Mouse (Mus musculus): ENCODE measurements around the gene Myh14. TPM values are rescaled to one million over a fixed set of nuclear protein-coding genes. Genes with fewer than 3 reads are reported as not detected.

The Myh14 gene
- polyA plus RNA-seq, 1 experiment from 2014 or later = 1.9 TPM

- Histone ChIP-seq H3K27ac (replicated peaks in 1 of 2; ENCODE audit: control insufficient read depth in 1 of 2, insufficient read depth in 1 of 2, low read depth in 2 of 2, low read length in 2 of 2) (no peak overlapping the region), H3K27me3 (ENCODE audit: control insufficient read depth, insufficient read depth, low read length) (peaks cover 25% of the 10 kb centered on the region), H3K4me1 (ENCODE audit: control insufficient read depth in 2 of 2, insufficient read depth in 2 of 2, low read length in 2 of 2) (peaks cover 0 to 4% of the 10 kb centered on the region in 2 experiments; a peak in 1 of 4 replicates), H3K4me3 (ENCODE audit: control insufficient read depth in 1 of 2, insufficient read depth in 1 of 2, low read depth in 1 of 2, low read length in 2 of 2) (no peak overlapping the region), H3K36me3 (ENCODE audit: control insufficient read depth, insufficient read depth, low read length) (no peaks in the 10 kb centered on the region), H3K4me2 (ENCODE audit: low read length) (no peak overlapping the region), H3K9ac (ENCODE audit: low read length) (no peak overlapping the region), H3K9me3 (ENCODE audit: control insufficient read depth, low read length) (peaks cover 3% of the 10 kb centered on the region; the same call in 1 of the 2 replicates)
- 52% methylated on average over 6 of the region's 6 CpGs for WGBS
- ATAC-seq (ENCODE audit: insufficient number of reproducible peaks, insufficient read depth, low FRiP score, low read depth) = no peak
Measured at GRCm38 (mm10) chr7:44581637-44582036, 89.0 kb downstream of the Myh14 start.

GRCm38 (mm10) chr7:44576333-44576844 is 94.3 kb downstream of the Myh14 start:
- no peak overlapping the region for H3K4me3 ChIP-seq (ENCODE audit: control insufficient read depth in 1 of 2, insufficient read depth in 1 of 2, low read depth in 1 of 2, low read length in 2 of 2)
- H3K36me3 ChIP-seq (ENCODE audit: control insufficient read depth, insufficient read depth, low read length) = no peaks in the 10 kb centered on the region
- H3K4me1 ChIP-seq (ENCODE audit: control insufficient read depth in 2 of 2, insufficient read depth in 2 of 2, low read length in 2 of 2) = no peaks in the 10 kb centered on the region
- H3K27ac ChIP-seq (replicated peaks in 1 of 2; ENCODE audit: control insufficient read depth in 1 of 2, insufficient read depth in 1 of 2, low read depth in 2 of 2, low read length in 2 of 2) = no peak overlapping the region
- H3K4me2 ChIP-seq (ENCODE audit: low read length) = no peak overlapping the region
- H3K9ac ChIP-seq (ENCODE audit: low read length) = no peak overlapping the region
- no peak for ATAC-seq (ENCODE audit: insufficient number of reproducible peaks, insufficient read depth, low FRiP score, low read depth)
- 0 out of 2 replicates have a peak, but pooled peaks cover 4% of the 10 kb centered on the region for H3K27me3 ChIP-seq (ENCODE audit: control insufficient read depth, insufficient read depth, low read length)
- WGBS = 48% methylated on average over 5 of the region's 5 CpGs
- H3K9me3 ChIP-seq (ENCODE audit: control insufficient read depth, low read length) = peaks cover 3% of the 10 kb centered on the region; the same call in 1 of the 2 replicates

- no peaks in the 10 kb centered on the region for H3K4me1 ChIP-seq (ENCODE audit: control insufficient read depth in 2 of 2, insufficient read depth in 2 of 2, low read length in 2 of 2)
- no peak overlapping the region for H3K9ac ChIP-seq (ENCODE audit: low read length)
- no peaks in the 10 kb centered on the region for H3K9me3 ChIP-seq (ENCODE audit: control insufficient read depth, low read length)
- 80% methylated on average over 5 of the region's 5 CpGs for WGBS
- no peaks in the 10 kb centered on the region for H3K36me3 ChIP-seq (ENCODE audit: control insufficient read depth, insufficient read depth, low read length)
- no peak overlapping the region for H3K27ac ChIP-seq (replicated peaks in 1 of 2; ENCODE audit: control insufficient read depth in 1 of 2, insufficient read depth in 1 of 2, low read depth in 2 of 2, low read length in 2 of 2)
- H3K4me2 ChIP-seq (ENCODE audit: low read length) = no peak overlapping the region
- H3K4me3 ChIP-seq (ENCODE audit: control insufficient read depth in 1 of 2, insufficient read depth in 1 of 2, low read depth in 1 of 2, low read length in 2 of 2) = no peak overlapping the region
- no peak for ATAC-seq (ENCODE audit: insufficient number of reproducible peaks, insufficient read depth, low FRiP score, low read depth)
- 0 out of 2 replicates have a peak, but pooled peaks cover 2% of the 10 kb centered on the region for H3K27me3 ChIP-seq (ENCODE audit: control insufficient read depth, insufficient read depth, low read length)
Measured at GRCm38 (mm10) chr7:44572956-44573484, 97.6 kb downstream of the Myh14 start.

- no peak for ATAC-seq (ENCODE audit: insufficient number of reproducible peaks, insufficient read depth, low FRiP score, low read depth)
- no peak within 1 kb of the TSS for H3K27ac ChIP-seq (replicated peaks in 1 of 2; ENCODE audit: control insufficient read depth in 1 of 2, insufficient read depth in 1 of 2, low read depth in 2 of 2, low read length in 2 of 2)
- no peaks in the 10 kb centered on the region for H3K4me1 ChIP-seq (ENCODE audit: control insufficient read depth in 2 of 2, insufficient read depth in 2 of 2, low read length in 2 of 2)
- H3K9me3 ChIP-seq (ENCODE audit: control insufficient read depth, low read length) = no peaks in the 10 kb centered on the region
- no peak within 1 kb of the TSS for H3K4me3 ChIP-seq (ENCODE audit: control insufficient read depth in 1 of 2, insufficient read depth in 1 of 2, low read depth in 1 of 2, low read length in 2 of 2)
- no peaks in the 10 kb centered on the region for H3K36me3 ChIP-seq (ENCODE audit: control insufficient read depth, insufficient read depth, low read length)
- H3K9ac ChIP-seq (ENCODE audit: low read length) = no peak within 1 kb of the TSS
- H3K4me2 ChIP-seq (ENCODE audit: low read length) = no peak within 1 kb of the TSS
- H3K27me3 ChIP-seq (ENCODE audit: control insufficient read depth, insufficient read depth, low read length) = 0 out of 2 replicates have a peak, but pooled peaks cover 2% of the 10 kb centered on the region
- 37% methylated on average over 7 of the region's 7 CpGs for WGBS
Measured at GRCm38 (mm10) chr7:44572213-44572701, 98.4 kb downstream of the Myh14 start, which contains the start of gene Napsa. TSS of gene Napsa (plus strand) at chr7:44572380.

- 80% methylated on average over 4 of the region's 4 CpGs for WGBS
Measured at GRCm38 (mm10) chr7:44571811-44572210, 98.8 kb downstream of the Myh14 start.

GRCm38 (mm10) chr7:44570989-44571388 is 99.7 kb downstream of the Myh14 start:
- ATAC-seq (ENCODE audit: insufficient number of reproducible peaks, insufficient read depth, low FRiP score, low read depth) = no peak
- 74% methylated on average over 6 of the region's 6 CpGs for whole genome bisulfite sequencing
- H3K27ac ChIP-seq (replicated peaks in 1 of 2; ENCODE audit: control insufficient read depth in 1 of 2, insufficient read depth in 1 of 2, low read depth in 2 of 2, low read length in 2 of 2) = no peak overlapping the region
- no peaks in the 10 kb centered on the region for H3K9me3 ChIP-seq (ENCODE audit: control insufficient read depth, low read length)
- 0 out of 2 replicates have a peak, but pooled peaks cover 2% of the 10 kb centered on the region for H3K27me3 ChIP-seq (ENCODE audit: control insufficient read depth, insufficient read depth, low read length)
- H3K9ac ChIP-seq (ENCODE audit: low read length) = no peak overlapping the region
- no peaks in the 10 kb centered on the region for H3K4me1 ChIP-seq (ENCODE audit: control insufficient read depth in 2 of 2, insufficient read depth in 2 of 2, low read length in 2 of 2)
- no peak overlapping the region for H3K4me3 ChIP-seq (ENCODE audit: control insufficient read depth in 1 of 2, insufficient read depth in 1 of 2, low read depth in 1 of 2, low read length in 2 of 2)
- H3K36me3 ChIP-seq (ENCODE audit: control insufficient read depth, insufficient read depth, low read length) = no peaks in the 10 kb centered on the region
- H3K4me2 ChIP-seq (ENCODE audit: low read length) = no peak overlapping the region

More at GRCm38 (mm10) chr7:44571811-44572210, 98.8 kb downstream of the Myh14 start:
- H3K36me3 ChIP-seq (ENCODE audit: control insufficient read depth, insufficient read depth, low read length) = no peaks in the 10 kb centered on the region
- no peak overlapping the region for H3K27ac ChIP-seq (replicated peaks in 1 of 2; ENCODE audit: control insufficient read depth in 1 of 2, insufficient read depth in 1 of 2, low read depth in 2 of 2, low read length in 2 of 2)
- H3K4me1 ChIP-seq (ENCODE audit: control insufficient read depth in 2 of 2, insufficient read depth in 2 of 2, low read length in 2 of 2) = no peaks in the 10 kb centered on the region
- H3K9ac ChIP-seq (ENCODE audit: low read length) = no peak overlapping the region
- H3K4me3 ChIP-seq (ENCODE audit: control insufficient read depth in 1 of 2, insufficient read depth in 1 of 2, low read depth in 1 of 2, low read length in 2 of 2) = no peak overlapping the region
- ATAC-seq (ENCODE audit: insufficient number of reproducible peaks, insufficient read depth, low FRiP score, low read depth) = no peak
- no peaks in the 10 kb centered on the region for H3K9me3 ChIP-seq (ENCODE audit: control insufficient read depth, low read length)
- no peak overlapping the region for H3K4me2 ChIP-seq (ENCODE audit: low read length)
- 0 out of 2 replicates have a peak, but pooled peaks cover 2% of the 10 kb centered on the region for H3K27me3 ChIP-seq (ENCODE audit: control insufficient read depth, insufficient read depth, low read length)

GRCm38 (mm10) chr7:44568803-44569202 is 101.8 kb downstream of the Myh14 start:
- no peak for ATAC-seq (ENCODE audit: insufficient number of reproducible peaks, insufficient read depth, low FRiP score, low read depth)
- H3K9ac ChIP-seq (ENCODE audit: low read length) = no peak overlapping the region
- H3K4me2 ChIP-seq (ENCODE audit: low read length) = no peak overlapping the region
- 0 out of 2 replicates have a peak, but pooled peaks cover 2% of the 10 kb centered on the region for H3K27me3 ChIP-seq (ENCODE audit: control insufficient read depth, insufficient read depth, low read length)
- H3K4me3 ChIP-seq (ENCODE audit: control insufficient read depth in 1 of 2, insufficient read depth in 1 of 2, low read depth in 1 of 2, low read length in 2 of 2) = no peak overlapping the region
- 62% methylated on average over 9 of the region's 9 CpGs for WGBS
- no peaks in the 10 kb centered on the region for H3K36me3 ChIP-seq (ENCODE audit: control insufficient read depth, insufficient read depth, low read length)
- H3K4me1 ChIP-seq (ENCODE audit: control insufficient read depth in 2 of 2, insufficient read depth in 2 of 2, low read length in 2 of 2) = no peaks in the 10 kb centered on the region
- no peak overlapping the region for H3K27ac ChIP-seq (replicated peaks in 1 of 2; ENCODE audit: control insufficient read depth in 1 of 2, insufficient read depth in 1 of 2, low read depth in 2 of 2, low read length in 2 of 2)
- H3K9me3 ChIP-seq (ENCODE audit: control insufficient read depth, low read length) = no peaks in the 10 kb centered on the region

Data from heart, embryonic 14.5 days (tissue).